Mouse (Mus musculus): ENCODE results near the gene Tectb.

DNA sequence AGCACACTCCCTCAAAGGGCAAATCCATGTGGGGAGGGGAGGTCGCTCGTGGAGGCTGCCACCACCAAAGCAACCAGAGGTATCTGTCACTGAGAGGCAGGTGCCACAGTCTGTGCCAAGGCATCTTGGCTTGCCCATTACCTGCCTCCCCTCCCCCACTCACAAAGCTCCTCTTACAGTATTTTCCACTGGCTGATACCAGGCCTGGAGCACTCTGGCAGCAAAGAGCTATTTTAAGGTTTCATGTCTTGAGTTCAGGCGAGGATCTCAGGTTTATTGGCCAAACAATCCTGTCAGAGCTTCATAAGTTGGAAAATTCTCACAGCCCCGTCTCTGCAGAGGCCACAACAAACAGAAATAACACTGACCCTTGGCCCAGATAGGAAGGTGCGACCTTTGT lies 9.5 kb downstream of the Tectb start:
- TF ChIP-seq EP300 (IDR thresholded peaks at IDR 0.05; ENCODE audit: low read depth): no peak
- no peak for TF ChIP-seq CTCF (IDR thresholded peaks at IDR 0.05; ENCODE audit: low read depth)

Data from liver, embryonic 14.5 days (tissue).